Mouse (Mus musculus) urinary bladder, postnatal 14 days (tissue): Measurements from ENCODE around the gene Panx3.

Experiments used
- DNase-seq: peaks from one replicate; pipeline ENCODE4 v3.0.0; 2021; ENCODE audit warnings: low spot score

Gene Panx3

DNA sequence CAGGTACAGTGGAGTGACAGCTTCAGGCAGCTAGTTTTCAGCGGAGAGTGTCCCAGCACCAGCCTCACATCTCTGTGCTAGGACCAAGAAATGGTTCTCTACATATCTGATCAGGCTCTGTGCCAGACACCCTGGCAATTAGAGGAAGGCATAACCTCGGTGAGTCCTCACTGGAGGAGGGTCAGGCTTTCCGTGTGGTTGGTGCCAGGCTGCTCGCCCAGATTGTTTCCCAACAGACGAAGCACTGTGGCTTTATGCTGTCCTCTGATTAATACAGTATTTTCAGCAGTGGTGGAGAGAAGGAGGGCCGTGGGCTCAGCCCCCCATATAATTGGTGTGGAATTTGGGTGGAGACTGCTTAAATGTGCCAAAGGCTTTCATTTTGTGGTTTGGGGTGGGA, at the start of gene Panx3:
Gene Panx3, minus strand, starts transcription at position 121 of the 400 bp plus-strand sequence.
- DNase-seq: peak; percentile 18

DNA sequence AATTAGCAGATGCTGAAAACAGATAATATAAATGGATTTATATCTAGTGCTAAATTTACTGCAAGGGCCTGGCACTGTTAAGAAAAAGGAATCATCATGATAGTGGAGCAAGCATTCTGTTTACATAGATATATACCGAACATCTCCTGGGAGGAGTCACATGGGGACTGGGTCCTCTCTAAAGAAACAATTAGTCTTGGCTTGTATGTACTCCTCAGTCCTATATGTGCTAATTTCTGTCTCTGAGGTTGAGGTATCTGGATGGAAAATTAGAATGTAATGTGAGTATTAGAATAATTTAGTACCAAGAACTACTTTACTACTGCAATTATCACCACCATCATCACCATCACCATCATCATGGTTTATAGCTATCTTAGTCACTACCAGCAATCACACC, 47.1 kb upstream of the Panx3 start, which contains the start of gene Olfr160:
Gene Olfr160, minus strand, starts transcription at position 101 of the 400 bp plus-strand sequence.
- DNase-seq: no peak

DNA sequence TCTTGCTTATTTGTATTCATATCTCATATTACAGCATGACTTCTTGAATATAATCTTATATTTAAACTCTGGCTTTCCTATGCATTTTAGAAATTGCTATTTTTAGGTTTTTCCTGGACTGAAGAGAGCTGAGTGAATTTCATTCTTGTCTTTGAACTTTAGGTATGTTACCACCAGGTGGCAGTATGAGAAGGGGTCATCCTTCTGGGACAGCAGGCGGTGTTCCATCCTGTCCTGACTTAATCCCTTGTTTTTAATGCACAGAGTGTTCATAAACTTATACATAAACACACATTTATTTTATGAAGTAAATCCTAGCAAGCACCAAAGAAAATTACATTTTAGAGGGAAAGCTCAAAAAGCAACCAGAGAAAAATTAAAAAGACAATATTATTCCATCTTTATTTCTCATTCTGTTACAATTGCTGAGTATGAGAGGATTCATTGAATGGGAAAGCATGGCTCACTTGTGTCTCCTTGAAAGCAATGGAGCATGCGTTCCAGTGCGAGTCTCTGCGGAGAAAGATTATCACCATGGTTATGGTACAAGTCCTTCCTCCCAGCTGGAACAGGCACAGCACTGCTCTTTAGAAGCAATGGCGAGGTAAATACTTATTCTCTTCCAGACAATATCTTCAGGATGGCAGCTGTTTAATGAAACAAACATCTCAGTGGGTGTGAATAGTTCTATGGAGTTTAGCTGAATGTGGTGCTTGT, 21.1 kb upstream of the Panx3 start:
- DNase-seq: no peak

DNA sequence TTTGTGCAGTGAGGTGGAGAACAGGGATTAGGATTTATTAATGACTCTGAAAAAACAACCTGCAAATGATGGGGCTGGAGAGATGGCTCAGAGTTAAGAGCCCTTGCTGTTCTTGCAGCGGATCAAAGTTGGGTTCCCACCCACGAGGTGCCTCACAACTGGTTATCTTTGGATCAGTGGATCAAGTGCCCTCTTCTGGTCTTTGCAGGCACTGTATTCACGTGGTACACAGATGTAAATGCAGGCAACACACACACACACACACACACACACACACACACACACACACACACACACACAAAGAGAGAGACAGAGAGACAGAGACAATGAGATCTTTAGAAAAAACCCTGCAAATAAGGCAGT, 18.9 kb upstream of the Panx3 start:
- no peak for DNase-seq

DNA sequence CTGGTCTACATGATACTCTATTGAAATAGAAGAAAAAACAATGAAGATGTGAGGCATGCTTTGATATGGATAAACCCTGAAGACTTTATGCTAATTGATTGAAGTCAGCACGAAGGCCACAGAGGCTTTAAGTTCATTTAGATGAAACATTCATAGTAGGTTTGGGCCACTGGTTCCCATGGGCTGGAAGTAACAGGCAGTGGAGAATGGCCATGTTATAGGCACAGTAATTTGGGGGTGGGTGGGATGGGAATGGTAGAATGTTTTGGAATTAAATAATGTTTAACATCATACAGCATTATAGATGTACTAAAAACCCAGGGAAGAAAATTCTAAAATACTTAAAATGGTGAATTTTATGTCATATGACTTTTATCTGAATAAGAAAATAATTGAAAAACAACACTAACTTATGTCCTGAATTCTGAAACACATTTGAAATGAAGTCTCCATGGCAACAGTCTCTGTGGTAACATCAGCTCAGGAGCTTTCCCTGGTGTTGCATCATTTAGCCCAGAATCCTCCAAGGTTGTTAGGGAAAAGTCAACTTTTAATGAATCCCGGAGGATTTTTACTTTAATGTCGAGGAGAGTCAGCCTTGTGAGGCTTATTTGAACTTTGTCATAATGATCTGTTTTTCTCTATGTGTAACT, 18.4 kb upstream of the Panx3 start:
- no peak for DNase-seq

DNA sequence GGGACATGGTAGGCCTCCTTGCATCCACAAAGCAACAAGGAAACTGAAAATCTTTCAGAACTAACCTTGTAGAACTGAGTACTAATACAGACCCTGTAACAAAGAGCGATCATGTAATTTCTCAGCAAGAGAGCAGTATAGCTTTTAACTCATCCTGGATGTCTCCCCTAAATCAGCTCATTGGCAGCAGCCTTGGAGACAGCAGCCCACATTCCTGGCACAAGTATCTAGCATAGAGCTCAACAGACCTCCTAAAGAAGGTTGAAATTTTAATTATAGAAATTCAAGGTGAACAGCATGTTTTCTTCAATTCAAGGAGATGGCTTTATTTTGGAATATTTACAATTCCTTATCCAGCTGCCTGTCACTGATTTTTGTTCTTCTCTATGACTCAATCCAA, 12.1 kb upstream of the Panx3 start:
- DNase-seq: no peak

DNA sequence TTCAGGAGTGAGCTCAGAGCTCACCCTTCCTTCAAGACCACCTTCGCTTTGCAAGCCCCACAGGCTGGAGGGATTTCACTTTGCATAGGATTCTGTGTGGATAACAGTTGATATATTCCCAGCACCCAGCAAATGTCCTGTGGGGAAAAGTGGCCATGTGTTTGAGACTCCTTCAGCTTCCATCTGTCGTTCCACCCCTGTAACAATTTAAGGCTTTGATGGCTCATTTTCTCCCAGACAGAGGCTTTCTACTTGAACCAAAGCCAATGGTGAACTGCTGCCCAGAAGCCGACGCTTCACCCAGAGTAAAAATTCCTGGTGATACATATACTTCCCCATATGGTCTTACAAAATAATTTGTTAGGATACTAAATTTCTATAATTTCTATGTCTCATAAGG, 6.3 kb upstream of the Panx3 start:
- no peak for DNase-seq

DNA sequence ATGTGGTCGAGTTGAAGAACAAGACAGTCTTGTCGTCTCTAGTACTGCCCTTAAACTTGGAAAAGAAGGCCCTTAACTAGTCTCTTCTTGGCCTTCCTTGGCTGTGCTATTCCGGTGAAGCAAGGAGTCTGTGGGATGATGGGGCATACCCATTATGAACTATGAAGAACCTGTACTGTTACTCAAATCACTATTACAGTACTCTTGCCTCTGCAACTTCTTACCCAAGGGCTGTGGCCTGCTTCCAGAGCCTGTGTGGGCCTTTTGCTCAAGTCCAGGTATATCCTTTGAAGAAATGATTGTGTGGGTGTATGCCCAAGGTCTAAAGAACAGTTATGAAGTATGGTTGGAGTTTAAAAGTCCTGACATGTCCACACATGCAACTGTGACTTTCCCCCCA, 1.2 kb upstream of the Panx3 start:
- DNase-seq: no peak

DNA sequence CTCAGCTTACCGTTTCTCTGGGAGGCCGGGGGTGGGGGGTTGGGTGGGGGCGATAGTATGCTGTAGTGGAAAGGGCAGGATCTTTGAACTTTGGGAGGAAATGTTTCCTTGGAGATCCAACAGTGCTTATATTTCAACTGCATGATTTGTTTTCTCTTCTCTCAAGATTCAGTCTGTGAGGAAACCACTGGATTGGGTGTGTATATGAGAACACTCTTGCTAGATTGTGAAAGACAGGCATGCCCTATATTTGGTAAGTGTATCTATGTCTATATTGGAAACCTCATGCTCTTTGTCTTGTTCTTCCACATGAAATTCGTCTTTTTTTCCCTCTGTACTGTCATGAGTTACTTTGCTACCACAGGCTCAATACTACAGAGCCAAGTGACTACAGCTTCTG, 643 bp upstream of the Panx3 start:
- no peak for DNase-seq

DNA sequence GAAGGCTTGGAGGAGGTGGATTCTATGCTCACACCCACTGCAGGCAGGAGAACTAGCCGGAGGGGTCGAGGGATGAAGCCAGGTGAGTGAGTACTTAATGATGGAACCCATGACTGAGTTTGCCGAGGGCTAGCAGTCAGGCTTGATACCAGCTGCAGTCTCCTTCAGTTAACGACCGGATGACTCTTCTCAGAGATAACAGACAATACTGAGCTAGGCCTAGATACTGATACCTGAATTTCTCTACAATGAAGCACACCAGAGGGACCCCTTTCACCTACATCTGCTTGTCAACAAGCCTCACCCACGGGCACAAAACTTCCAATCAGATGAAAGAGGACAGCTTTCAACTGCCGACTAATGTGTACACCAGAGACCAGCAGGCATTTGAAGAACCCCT, 3.0 kb downstream of the Panx3 start:
- no peak for DNase-seq

DNA sequence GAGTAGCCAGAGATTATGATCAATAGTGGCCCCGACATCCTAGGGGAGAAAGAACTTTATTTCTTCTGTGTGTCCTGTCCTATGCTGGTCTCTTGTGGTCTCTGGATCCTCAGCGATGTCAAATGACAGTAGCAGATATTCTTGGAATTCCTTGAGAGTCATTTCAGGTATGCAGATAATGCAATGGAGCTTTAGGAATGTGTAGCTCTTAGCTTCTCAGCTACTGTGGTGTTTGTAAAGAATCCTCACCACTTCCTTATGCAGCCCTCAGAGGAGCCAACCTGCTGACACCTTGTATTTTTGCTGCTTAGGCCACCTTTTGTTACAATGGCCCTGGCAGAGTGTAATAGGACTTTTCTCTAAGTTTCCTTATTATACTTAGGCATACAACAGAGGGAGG, 4.4 kb downstream of the Panx3 start:
- no peak for DNase-seq

DNA sequence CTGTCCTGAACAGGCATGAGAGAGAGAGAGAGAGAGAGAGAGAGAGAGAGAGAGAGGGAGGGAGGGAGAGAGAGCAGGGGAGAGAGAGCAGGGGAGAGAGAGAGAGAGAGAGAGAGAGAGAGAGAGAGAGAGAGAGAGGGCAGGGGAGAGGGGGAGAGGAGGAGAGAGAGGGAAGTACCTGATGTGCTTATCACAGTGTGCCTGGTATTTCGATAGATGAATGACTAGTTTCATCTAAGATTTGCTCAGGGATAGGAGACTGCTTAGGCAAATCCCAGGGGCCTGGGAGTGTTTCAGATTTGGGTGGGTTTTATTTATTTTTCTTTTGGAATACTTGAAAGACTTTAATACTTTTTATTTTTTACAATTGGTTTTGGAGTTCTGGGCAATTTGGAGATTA, 5.8 kb downstream of the Panx3 start:
- no peak for DNase-seq

DNA sequence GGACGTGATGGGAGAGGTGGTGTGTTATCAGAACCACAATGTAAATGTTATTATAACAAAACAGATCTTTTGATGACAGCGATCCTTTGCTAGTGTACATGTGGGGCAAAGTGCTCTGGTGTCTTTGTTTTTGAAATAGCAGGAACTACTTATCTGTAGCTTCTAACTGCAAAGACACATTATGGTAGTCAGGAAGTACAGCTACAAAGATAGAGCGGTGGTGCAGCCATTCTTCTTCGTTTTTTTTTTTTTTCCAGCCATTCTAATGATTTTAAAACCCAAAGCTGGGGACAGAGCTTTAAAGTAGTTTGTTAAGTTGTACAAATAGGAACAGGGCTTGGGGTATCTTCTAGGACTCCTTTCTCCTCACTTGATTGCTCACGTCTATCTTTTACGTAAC, 9.6 kb downstream of the Panx3 start:
- DNase-seq: no peak

DNA sequence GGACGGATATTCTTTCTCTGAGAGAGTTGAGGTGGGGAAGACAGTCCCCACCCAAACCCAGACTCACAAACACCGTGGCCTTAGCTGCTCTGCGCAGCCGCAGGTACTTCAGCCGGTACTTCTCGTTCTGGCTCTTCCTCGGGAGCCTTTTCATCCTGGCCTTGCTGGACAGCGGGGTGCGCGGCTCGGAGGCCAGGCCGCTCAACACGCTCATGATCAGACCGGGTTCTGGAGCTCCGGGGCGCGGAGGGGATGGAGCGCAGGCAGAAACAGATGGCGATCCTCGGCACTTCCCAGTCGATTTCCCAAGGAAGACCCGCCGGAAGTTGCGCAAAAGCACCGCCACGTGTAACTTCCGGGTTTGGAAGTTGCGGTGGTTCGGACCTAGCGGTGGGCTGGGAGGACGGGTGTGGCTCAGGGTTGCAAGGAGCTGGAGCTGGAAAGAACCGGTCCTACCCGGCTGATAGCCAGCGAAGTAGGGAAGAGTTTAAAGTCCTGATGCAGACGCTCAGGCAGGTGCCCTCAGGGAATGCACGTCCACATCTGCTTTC, 12.0 kb downstream of the Panx3 start, which contains the start of gene Tbrg1:
Gene Tbrg1, minus strand, starts transcription at position 382 of the 551 bp plus-strand sequence.
- peak; percentile 90 for DNase-seq

DNA sequence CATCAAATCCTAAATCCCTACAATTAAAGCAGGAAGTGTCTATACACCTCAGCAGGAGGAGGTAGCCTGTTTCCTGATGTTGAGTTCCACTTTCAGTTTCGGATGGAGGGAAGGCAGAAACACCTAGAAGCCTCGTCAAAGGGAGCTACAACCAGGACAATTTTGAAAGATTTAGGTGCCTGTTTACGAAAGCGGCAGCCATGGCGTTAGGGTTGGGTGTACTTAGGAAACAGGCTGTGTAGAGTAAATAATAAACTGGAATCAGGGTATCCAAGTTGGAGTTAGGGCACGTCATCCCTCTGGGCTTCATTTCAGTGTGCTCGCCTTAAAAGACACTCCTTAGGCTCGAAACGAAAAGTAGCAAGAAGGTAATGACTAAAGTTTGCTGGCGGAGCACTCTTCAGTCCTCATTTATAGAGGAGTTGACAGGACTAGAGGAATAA, 12.6 kb downstream of the Panx3 start:
- DNase-seq: peak; percentile 5

DNA sequence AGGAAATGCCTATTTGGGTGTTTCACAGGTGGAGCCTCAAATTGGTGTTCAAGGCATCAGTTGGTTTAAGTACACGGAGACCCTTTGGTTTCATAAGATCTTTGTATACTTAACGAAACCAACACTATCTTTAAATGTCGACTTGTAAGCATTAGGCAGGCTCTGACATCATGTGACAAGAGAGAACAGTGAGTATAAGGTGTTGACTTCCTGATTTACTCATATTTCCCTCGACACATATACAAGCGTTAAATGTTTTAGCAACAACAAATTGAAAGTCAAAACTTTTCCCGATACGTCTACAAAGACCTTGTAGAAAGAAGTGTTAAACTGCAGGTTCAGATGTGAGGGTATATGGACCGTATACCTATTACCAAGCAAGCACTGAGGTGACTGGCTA, 13.1 kb downstream of the Panx3 start:
- no peak for DNase-seq

DNA sequence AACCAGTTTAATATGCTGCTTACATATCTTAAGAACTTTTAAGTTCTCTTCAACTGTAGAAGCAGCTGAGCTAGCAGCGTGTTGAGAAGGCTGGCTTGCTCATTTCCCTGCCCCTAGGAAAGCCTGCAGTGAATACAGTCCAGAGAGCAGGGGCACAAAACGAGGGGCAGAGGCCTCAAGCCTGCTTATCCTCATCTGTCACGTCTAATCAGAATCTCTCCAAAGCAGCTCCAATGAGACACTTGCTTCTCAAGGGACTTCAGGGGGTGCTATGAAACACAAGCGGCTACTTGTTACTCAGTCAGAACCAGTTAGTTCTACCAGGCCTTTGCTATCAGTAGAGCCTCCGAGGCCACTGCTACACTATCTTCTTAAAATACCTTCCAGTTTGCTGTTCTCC, 15.2 kb downstream of the Panx3 start:
- no peak for DNase-seq

DNA sequence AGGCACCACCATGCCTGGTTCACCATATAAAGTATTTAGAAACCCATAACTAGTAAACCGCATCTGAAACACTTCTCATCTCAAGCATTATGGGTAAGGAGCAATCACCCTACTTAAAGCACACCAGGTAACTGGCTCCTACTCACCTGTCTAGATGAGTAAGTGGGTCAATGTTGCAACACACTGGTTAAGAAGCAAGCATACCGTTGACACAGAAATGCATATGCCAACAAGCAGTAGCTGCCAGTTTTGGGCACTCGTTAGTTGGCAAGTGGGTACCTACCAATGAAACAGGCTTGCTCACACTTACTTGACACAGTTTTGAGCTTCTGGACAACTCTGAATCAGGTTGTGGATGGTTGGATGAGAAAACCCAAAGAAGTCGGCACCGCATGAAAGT, 18.4 kb downstream of the Panx3 start:
- DNase-seq: no peak

DNA sequence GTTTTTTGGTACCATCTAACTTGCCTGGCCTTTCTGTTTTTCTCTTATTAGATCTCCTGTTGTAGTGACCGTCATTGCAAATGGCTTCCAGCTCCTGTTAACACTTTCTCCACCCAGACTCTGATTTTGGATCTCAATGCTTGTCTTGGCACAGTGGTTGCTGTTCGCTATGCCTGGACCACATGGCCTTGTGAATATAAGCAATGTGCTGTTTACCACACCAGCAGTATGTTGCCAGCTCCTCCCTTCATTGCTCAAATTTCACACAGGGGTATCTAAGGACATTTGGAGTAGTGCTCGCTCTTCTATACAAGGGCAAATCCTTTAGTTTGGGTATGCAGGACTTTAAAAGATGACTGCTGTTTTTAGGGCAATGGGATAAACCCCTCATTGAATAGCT, 22.8 kb downstream of the Panx3 start:
- no peak for DNase-seq

DNA sequence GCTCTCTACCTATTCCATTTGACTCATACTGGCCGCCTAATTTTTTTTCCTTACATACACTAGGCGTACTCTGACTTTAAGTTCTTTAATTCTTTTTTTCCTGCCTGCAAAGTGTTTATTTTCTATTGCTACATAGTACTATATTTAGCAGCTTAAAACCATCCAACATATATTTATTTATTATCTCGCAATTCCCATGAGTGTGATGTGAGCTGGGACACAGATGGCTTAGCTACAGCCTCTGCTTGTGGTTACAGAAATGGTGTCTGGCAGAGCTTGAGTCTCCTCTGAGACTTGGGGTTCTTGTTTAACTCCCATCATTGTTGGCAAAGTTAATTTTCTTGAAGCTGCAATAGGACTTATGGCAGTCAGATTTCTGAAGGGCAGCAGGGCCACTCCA, 30.3 kb downstream of the Panx3 start:
- no peak for DNase-seq

DNA sequence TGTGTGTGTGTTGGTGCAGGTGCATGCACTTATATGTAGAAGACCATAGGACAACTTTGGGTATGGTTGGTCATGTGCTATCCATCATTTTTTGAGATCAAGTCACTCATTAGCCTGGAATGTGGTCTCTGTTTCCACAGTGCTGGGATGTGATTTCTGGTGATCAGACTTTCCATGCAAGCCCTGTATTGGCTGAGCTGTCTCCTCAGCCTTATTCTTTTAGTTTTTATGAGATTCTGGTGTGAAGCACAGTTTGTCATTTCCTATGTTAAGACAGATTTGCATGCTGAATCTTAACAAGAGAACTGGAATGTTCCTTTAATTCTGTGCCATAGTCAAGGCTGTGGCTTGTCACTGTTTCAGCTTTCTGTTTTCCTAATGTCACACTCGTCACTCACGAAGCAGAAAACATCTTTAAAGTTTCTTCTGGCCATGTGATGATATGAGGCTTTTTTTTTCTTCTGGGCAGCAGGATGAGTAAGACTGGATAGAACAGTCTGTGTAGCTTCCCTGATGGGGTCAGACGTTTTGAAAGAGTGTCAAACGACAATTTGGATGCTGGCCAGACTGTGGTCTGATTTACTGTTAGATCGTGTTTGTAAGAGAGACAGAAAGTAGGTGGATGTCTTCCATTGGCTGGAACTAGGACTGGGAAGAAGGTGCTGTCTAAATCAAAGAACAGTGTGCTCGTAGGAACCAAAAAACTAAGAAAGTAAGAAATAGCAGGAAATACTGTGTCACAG, 32.1 kb downstream of the Panx3 start:
- DNase-seq: no peak

DNA sequence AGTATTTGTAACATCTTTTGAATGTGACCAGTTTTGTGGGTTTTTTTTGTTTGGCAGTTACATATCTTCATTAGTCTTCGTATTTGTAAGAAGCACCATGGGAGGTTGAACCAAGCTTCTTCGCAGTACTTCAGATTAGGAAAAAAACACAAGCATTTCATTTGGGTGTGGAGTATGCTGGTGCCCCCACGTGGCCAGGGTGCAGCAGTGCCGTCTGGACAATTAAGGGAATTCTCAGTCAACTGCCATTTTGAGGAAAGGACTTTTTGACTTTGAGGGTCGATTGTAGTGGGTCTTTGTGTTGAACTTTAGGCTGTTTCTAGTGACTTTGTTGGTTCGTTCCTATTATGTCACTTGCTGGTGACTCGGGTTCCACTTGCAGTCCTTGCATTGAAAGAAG, 32.7 kb downstream of the Panx3 start:
- peak; percentile 29 for DNase-seq

DNA sequence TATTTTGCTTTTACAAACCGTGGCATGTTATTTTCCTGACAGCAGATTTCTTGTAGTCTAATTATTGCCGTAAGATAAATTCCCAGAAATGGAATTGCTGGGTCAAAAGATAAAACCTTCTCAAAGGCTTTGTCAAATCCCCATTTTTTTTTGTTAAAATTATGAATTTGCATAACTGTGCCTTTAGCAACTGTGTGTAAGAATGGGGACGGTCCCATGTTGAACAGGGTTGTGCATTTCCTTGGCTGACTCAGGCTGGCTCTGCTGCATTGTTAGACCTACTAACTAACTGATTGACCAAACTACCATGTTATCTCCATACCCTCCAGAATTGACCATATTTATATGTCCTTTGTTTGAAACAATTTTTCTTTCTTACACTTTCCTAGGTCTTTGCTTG, 34.8 kb downstream of the Panx3 start:
- DNase-seq: no peak
